Mouse (Mus musculus) stomach, postnatal 0 days (tissue): ENCODE measurements around the gene Gpr37l1. TPM values are rescaled to one million over a fixed set of nuclear protein-coding genes. Genes with fewer than 3 reads are reported as not detected.

Experiments used
- ATAC-seq: fragments of 200-750 bp; cut with Nextera tagmentation; 2 replicates; pipeline ENCODE4 v1.8.0; 2017; ENCODE audit not compliant: low FRiP score, low TSS enrichment
- DNase-seq: peaks from one replicate; pipeline ENCODE4 v3.0.0-alpha.2; 2016; ENCODE audit warnings: low spot score
- H3K27ac ChIP-seq: fragments of 300-500 bp; sonication (generic); replicated peaks from 2 replicates; pipeline ENCODE4 v1.5.1; 2014; ENCODE audit warnings: mild to moderate bottlenecking, control low read depth
- H3K27me3 ChIP-seq: fragments of 300-500 bp; sonication (generic); 2 replicates; pipeline ENCODE4 v1.6.1; 2014; ENCODE audit warnings: low read length; ENCODE audit not compliant: control insufficient read depth, insufficient read depth
- H3K36me3 ChIP-seq: fragments of 300-500 bp; sonication (generic); 2 replicates; pipeline ENCODE4 v1.6.1; 2014; ENCODE audit warnings: low read length, mixed read lengths; ENCODE audit not compliant: control insufficient read depth, insufficient read depth
- H3K4me1 ChIP-seq: fragments of 300-500 bp; sonication (generic); replicated peaks from 2 replicates; pipeline ENCODE4 v1.6.1; 2014; ENCODE audit warnings: antibody characterized with exemption; ENCODE audit not compliant: control insufficient read depth, insufficient read depth
- H3K4me2 ChIP-seq: fragments of 300-500 bp; sonication (generic); replicated peaks from 2 replicates; pipeline ENCODE4 v1.6.1; 2014; ENCODE audit warnings: low read depth, mild to moderate bottlenecking, control low read depth, moderate library complexity
- H3K4me3 ChIP-seq: fragments of 300-500 bp; sonication (generic); 2 replicates; pipeline ENCODE4 v1.5.1; 2014; ENCODE audit warnings: low read depth, low read length, control low read depth
- H3K9ac ChIP-seq: fragments of 300-500 bp; sonication (generic); 2 replicates; pipeline ENCODE4 v1.6.1; 2014; ENCODE audit warnings: mild to moderate bottlenecking, low read length, control low read depth, mixed read lengths
- H3K9me3 ChIP-seq: fragments of 300-500 bp; sonication (generic); 2 replicates; pipeline ENCODE4 v1.6.1; 2016; ENCODE audit warnings: low read length; ENCODE audit not compliant: control insufficient read depth
- CTCF ChIP-seq: IDR thresholded peaks from 2 replicates; pipeline ENCODE4 v1.5.1; 2016; ENCODE audit warnings: antibody characterized with exemption, low read depth, mild to moderate bottlenecking, moderate library complexity
- EP300 ChIP-seq: optimal IDR thresholded peaks from 2 replicates; pipeline ENCODE3; 2016; ENCODE audit warnings: antibody characterized with exemption
- WGBS: fragments of 180-500 bp; shearing (Covaris S2); extraction: QIAGEN DNeasy Blood & Tissue Kit; methylation state at CpG from one replicate; pipeline ENCODE4 v1.1.7; 2014; 5-methylcytosine and 5-hydroxymethylcytosine counted together
- polyA plus RNA-seq: library from polyadenylated mRNA; unstranded; fragments of >200 nt; fragmentation: Nextera tagmentation; extraction: Ambion mirVana; gene quantifications from 2 replicates; pipeline ENCODE4 v1.2.1, GENCODE M21; 2015

The Gpr37l1 gene
- polyA plus RNA-seq, 1 experiment from 2014 or later: 3.1 TPM

DNA sequence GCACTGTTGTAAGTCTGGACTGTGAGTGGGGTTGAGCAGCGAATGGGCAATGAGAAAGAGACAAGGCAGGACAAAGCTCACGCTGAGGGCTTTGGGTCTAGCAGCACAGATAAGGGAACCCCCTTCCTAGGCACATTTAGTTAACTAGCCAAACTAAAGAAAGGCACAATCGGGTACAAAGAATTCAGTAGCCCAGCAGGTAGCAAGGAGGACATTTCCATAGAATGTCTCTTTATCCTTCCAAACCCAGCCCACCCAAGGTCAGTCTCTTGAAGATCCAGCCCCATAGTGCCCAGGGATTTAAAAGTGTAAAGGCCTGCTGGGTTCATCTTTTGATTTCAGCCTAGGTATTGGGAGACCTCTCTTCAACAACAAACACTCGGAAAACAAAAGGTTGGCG is 18.5 kb upstream of the Gpr37l1 start:
- peaks cover 3% of the 10 kb centered on the region; the same call in 1 of the 2 replicates for H3K4me1 ChIP-seq
- no peak overlapping the region for H3K4me2 ChIP-seq
- no peaks in the 10 kb centered on the region for H3K36me3 ChIP-seq
- DNase-seq: no peak
- H3K4me3 ChIP-seq: no peak overlapping the region
- 60% methylated on average over 5 of the region's 5 CpGs for WGBS
- no peak for TF ChIP-seq CTCF
- no peak for TF ChIP-seq EP300
- no peaks in the 10 kb centered on the region for H3K9me3 ChIP-seq
- no peak overlapping the region for H3K27ac ChIP-seq
- no peak for ATAC-seq
- H3K9ac ChIP-seq: no peak overlapping the region
- H3K27me3 ChIP-seq: no peaks in the 10 kb centered on the region

DNA sequence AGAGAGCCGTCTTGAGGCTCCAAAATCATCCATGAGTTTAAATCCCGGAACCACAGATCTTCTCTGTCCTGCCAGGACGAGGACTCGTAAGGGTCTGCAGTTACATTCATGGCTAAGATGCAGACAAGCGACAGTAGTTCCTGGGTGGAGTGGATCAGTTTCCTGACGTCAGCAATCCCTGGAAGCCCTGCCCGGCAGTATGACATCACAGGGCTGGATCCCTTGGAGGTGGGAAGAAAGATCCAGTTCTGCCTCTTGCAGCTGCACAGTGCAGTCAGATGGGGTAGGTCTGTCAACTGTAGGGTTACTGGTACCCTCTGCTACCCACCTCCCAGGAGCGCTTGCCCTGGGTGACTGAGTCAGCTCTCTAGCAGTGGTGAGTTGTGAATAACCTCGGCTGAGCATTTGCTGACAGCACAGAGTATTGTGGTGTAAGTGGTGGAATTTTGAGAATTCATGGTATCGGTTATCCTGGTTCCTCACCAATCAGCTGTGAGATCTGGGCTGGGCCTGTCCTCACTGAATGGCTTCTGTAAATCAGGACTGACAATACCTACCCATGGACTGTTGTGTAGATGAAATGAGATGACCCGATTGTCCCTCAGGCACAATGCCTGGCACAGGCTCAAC is 16.6 kb upstream of the Gpr37l1 start:
- Histone ChIP-seq H3K27me3 (no peaks in the 10 kb centered on the region), H3K9me3 (no peaks in the 10 kb centered on the region), H3K9ac (no peak overlapping the region), H3K4me3 (no peak overlapping the region), H3K27ac (peak overlapping the region; percentile 88), H3K36me3 (no peaks in the 10 kb centered on the region), H3K4me2 (peak overlapping the region; percentile 14), H3K4me1 (peaks cover 3% of the 10 kb centered on the region; the same call in 1 of the 2 replicates)
- DNase-seq (peak; percentile 77), ATAC-seq (peak; percentile 39)
- TF ChIP-seq EP300 (no peak), CTCF (no peak)
- WGBS: 42% methylated on average over 11 of the region's 11 CpGs

DNA sequence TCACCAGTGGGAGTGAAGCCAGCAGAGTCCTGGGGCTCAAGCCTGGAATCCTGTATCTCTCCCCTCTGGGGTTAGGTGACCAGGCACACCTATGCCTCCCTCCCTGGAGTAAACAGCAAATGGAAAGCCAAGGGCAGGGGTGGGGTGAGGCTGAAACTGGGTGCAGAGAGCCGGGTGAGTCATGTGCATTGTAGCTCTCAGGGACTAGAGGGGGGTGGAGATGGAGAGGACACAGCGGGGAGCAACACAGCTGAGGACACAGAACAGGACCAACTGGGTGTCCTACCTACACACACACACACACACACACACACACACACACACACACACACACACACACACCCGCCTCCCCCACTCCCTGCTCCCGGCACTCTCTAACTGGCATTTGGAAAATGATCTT is 16.0 kb upstream of the Gpr37l1 start:
- Histone ChIP-seq H3K27ac (peak overlapping the region; percentile 88), H3K27me3 (no peaks in the 10 kb centered on the region), H3K36me3 (no peaks in the 10 kb centered on the region), H3K9me3 (no peaks in the 10 kb centered on the region), H3K9ac (peak overlapping the region; percentile 38; the same call in 1 of the 2 replicates), H3K4me2 (peak overlapping the region; percentile 14), H3K4me3 (no peak overlapping the region), H3K4me1 (peaks cover 3% of the 10 kb centered on the region; the same call in 1 of the 2 replicates)
- WGBS: 53% methylated on average over 4 of the region's 4 CpGs
- DNase-seq (peak; percentile 89), ATAC-seq (peak; percentile 87)
- TF ChIP-seq CTCF (no peak), EP300 (no peak)

DNA sequence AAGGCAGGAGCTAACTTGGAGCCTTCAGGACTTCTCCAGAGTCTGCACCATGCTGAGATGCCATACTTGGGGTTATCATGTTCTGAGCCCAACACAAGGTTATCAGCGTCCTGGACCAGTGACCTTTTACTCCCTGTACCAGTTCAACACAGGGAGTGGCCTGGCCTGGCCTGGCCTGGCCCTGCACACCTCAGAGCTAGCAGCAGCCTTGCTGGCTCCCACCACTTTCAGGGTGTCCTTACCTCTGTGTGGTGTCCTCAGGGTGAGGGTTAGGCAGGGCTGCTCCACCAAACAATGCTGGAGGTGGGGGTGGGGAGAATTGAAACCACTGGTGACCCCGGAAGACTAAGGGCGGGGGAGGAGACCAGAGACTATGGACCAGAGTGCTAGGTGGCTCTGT is 15.5 kb upstream of the Gpr37l1 start:
- Histone ChIP-seq H3K9ac (peak overlapping the region; percentile 38; the same call in 1 of the 2 replicates), H3K4me2 (no peak overlapping the region), H3K36me3 (no peaks in the 10 kb centered on the region), H3K27ac (peak overlapping the region; percentile 88), H3K4me3 (no peak overlapping the region), H3K27me3 (no peaks in the 10 kb centered on the region), H3K4me1 (peaks cover 3% of the 10 kb centered on the region; the same call in 1 of the 2 replicates), H3K9me3 (no peaks in the 10 kb centered on the region)
- DNase-seq (peak; percentile 55), ATAC-seq (peak; percentile 34)
- TF ChIP-seq EP300 (no peak), CTCF (no peak)
- WGBS: 43% methylated on average over 3 of the region's 3 CpGs

DNA sequence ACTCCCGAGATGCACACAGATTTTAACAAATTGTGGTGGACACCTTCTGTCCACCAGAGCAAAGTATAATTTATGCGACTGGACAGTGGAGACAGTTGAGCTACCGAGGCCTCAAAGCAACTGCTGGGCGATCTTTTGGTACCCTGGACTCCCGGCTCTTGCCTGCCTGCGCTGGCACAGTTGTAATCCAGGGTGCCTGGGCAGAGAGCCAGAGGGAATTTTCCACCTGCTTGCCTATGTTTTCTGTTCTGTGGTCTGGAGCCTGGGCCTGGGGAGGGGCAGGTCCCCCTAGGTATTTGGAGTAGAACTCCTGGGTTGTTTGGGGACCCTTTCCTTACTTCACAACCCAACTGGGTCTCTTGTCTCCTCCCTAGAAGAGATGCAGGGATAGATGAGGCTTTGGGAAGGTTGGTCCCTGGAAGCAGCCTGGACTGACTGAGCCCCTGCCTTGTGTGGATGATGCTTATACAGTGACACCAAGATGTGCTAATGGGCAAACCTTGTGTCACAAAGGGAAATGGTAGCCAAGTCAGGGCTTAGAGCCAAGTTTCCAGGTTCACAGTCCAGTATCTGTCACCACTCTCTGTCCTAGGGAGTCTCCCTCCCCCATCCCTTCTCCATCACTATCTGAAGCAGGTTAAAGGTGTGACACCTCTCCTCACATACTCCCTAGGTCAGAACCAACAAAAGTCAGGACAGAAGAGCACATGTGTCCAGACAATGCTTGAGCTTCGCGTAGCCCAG is 14.6 kb upstream of the Gpr37l1 start:
- WGBS: 62% methylated on average over 8 of the region's 8 CpGs
- no peaks in the 10 kb centered on the region for H3K27me3 ChIP-seq
- no peaks in the 10 kb centered on the region for H3K36me3 ChIP-seq
- no peak overlapping the region for H3K4me3 ChIP-seq
- H3K9me3 ChIP-seq: no peaks in the 10 kb centered on the region
- ATAC-seq: no peak
- no peak overlapping the region for H3K4me2 ChIP-seq
- TF ChIP-seq CTCF (no peak), EP300 (no peak)
- H3K9ac ChIP-seq: no peak overlapping the region
- peak; percentile 47 for DNase-seq
- H3K4me1 ChIP-seq: peaks cover 3% of the 10 kb centered on the region; the same call in 1 of the 2 replicates
- peak overlapping the region; percentile 88 for H3K27ac ChIP-seq

DNA sequence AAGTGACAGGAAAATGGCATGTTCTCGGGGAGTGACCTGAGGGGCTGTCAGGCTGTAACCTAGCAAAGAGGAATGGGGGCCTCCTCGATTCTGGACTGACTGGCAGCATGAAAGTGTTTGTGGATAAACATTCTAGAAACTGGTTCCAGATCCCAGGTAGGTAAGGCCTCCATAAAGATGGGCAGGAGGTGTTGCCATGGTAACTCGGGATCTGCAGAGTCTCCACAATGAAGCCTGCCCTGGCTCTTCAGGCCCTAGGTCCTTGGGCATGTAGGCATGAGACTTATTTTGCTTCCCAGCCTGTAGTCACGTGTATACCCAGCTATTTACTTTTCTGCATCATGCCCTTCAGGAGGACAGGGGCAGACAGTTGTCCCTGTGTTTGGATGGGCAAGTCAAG is 13.8 kb upstream of the Gpr37l1 start:
- no peak for TF ChIP-seq EP300
- no peak for TF ChIP-seq CTCF
- Histone ChIP-seq H3K4me2 (no peak overlapping the region), H3K9me3 (no peaks in the 10 kb centered on the region), H3K4me1 (peaks cover 3% of the 10 kb centered on the region; the same call in 1 of the 2 replicates), H3K36me3 (no peaks in the 10 kb centered on the region), H3K27me3 (no peaks in the 10 kb centered on the region), H3K9ac (no peak overlapping the region), H3K4me3 (no peak overlapping the region), H3K27ac (peak overlapping the region; percentile 75)
- 57% methylated on average over 4 of the region's 4 CpGs for WGBS
- ATAC-seq (no peak), DNase-seq (peak; percentile 26)
